Mouse (Mus musculus) Patski (cell line): ENCODE data around the gene Lsg1. TPM values are rescaled to one million over a fixed set of nuclear protein-coding genes. Genes with fewer than 3 reads are reported as not detected.

Experiments used
- ATAC-seq: fragments of 100-300 bp; one replicate; pipeline ENCODE4 v1.8.0; 2021
- CTCF ChIA-PET: fragments of 350-600 bp; sonication (Branson Sonifier 250); formaldehyde crosslinking; loops from one replicate; lab custom pipeline; 2022; ENCODE audit warnings: inconsistent platforms; lab: Charles Lee
- POLR2A ChIA-PET: fragments of 350-600 bp; sonication (Branson Sonifier 250); formaldehyde crosslinking; loops from one replicate; lab custom pipeline; 2022; ENCODE audit warnings: antibody characterized with exemption, inconsistent platforms; lab: Charles Lee
- DNase-seq: peaks from one replicate; pipeline ENCODE4 v3.0.0-alpha.2; 2011; ENCODE audit warnings: low read depth, low spot score
- H3K27me3 ChIP-seq: fragments of 371-371 bp; one replicate; pipeline ENCODE4 v1.5.1; 2021
- CTCF ChIP-seq: fragments of 100-300 bp; IDR thresholded peaks from one replicate; pipeline ENCODE4 v1.5.1; 2021
- in situ Hi-C: fragments of 300-500 bp; cut with MboI; formaldehyde crosslinking; loops from 3 replicates; pipeline ENCODE4 v1.11.1; 2018; ENCODE audit warnings: low pct_unique_long_range_greater_than_20kb, mixed read lengths
- polyA plus RNA-seq: library from polyadenylated mRNA; unstranded; gene quantifications from one replicate; pipeline ENCODE4 v1.2.3, GENCODE M21; 2021

Lsg1 gene
- polyA plus RNA-seq, 1 experiment from 2014 or later: 47.8 TPM

DNA sequence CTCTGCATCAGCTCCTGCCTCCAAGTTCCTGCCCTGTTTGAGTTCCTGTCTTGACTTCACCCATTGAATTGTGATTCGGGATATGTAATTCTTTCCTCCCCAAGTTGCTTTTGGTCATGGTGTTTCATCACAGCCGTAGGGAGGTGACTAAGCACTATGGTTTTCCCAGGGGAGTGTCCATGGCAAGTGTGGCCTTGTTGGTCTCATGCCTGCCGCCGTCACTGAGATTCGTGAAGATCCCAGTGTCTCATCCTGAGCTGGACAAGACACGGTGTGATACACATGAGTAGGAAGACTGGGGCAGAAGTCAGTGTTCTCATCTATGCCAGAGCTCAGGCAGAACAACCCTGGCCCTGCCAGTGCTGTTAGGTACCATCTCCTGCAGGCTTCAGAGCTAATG, 62.9 kb downstream of the Lsg1 start:
- TF ChIP-seq CTCF: no peak
- CTCF ChIA-PET: interaction anchor here (0.7 to 1.4 kb wide), 2 partner anchors 13 to 149 kb away, joined by 3 read pairs; no protein-coding TSS in a partner anchor
- ATAC-seq: no peak
- H3K27me3 ChIP-seq: no peaks in the 10 kb centered on the region
- POLR2A ChIA-PET: no interaction called here
- no peak for DNase-seq
- in situ Hi-C loops: loop anchor here (5.0 kb wide), 1 partner anchor 272 kb away; no protein-coding TSS in a partner anchor

DNA sequence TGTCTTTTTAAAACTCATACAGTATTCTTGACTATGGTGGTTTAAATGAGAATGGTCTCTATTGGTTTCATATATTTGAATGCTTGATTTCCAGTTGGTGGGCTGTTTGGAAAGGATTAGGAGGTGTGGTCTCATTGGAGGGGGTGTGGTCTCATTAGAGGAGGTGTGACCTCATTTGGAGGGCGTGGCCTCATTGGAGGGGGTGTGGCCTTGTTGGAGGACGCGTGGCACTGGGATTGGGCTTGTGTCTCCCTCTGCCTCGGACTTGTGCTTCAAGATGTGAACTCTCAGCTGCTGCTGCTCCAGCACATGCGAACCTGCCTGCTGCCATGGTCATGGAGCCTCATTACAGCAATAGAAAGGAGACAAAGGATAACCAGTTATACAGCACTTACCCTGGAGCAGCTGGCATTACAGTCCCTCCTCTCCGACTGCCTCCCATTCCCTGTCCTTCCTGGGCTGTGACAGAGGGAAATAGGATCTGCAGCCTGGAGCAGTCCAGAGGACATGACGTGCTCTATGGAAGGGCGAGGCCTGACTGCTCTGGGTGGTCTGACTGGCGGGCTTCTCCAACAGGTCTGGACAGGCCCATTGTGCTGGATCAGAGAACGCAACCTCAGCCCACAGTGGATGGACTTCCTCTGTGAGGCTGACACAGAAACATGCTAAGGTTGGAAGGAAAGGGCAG, 65.0 kb downstream of the Lsg1 start:
- DNase-seq (no peak), ATAC-seq (no peak)
- in situ Hi-C loops: loop anchor here (5.0 kb wide), 1 partner anchor 270 kb away; no protein-coding TSS in a partner anchor
- H3K27me3 ChIP-seq: no peaks in the 10 kb centered on the region
- ChIA-PET POLR2A (no interaction called here), CTCF (interaction anchor here (1.3 kb wide), 1 partner anchor 125 kb away, joined by 3 read pairs; no protein-coding TSS in a partner anchor)
- no peak for TF ChIP-seq CTCF

DNA sequence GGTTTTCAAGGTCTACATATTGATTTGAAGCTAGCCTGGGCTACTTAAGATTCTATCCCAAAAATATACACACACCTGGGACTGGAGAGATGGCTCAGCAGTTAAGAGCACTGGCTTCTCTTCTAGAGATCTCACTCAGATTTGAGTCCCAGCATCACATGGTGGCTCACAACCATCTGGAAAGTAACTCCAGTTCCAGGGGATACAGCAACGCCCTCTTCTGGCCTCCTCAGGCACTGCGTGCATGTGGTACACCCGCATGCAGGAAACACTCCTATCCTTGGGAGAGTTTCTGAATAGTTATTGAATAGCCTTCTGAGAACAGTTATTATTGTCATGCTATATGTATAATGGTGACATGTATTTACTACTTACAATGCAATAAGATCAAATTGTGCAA, 66.2 kb downstream of the Lsg1 start:
- DNase-seq: no peak
- ATAC-seq: no peak
- ChIA-PET POLR2A (interaction anchor here (0.6 kb wide), 1 partner anchor 663 kb away, joined by 4 read pairs; no protein-coding TSS in a partner anchor), CTCF (interaction anchor here (0.8 to 3.3 kb wide), 14 partner anchors 9 to 293 kb away, joined by 3 to 35 read pairs (median 3); no protein-coding TSS in a partner anchor)
- no peaks in the 10 kb centered on the region for H3K27me3 ChIP-seq
- in situ Hi-C loops: loop anchor here (5.0 kb wide), 1 partner anchor 269 kb away; no protein-coding TSS in a partner anchor
- TF ChIP-seq CTCF: no peak

DNA sequence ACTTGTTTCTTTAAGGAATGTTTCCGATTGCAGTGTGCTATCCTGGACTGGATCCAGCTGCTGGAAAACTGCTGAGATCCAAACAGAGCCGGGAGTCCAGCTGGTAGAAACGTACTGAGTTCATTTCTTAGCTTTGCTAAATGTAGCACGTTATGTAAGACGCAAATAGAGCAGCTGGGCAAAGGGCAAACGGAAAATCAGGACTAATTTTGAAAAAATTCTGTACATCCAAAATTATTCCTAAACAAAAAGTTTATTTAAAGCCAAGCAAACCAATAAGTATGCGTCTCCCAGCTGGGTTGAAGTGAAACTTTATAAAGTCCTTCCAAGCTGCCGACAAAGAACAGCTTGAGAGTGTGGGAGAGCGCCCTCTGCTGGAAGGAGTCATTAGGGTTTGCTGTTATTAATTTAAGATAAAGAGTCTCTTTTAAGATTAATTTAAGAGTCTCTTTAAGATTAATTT, 67.0 kb downstream of the Lsg1 start:
- ChIA-PET POLR2A (interaction anchor here (1.2 kb wide), 1 partner anchor 13 kb away, joined by 3 read pairs; no protein-coding TSS in a partner anchor), CTCF (interaction anchor here (0.9 to 3.3 kb wide), 18 partner anchors 8 to 266 kb away, joined by 3 to 35 read pairs (median 4); no protein-coding TSS in a partner anchor)
- TF ChIP-seq CTCF: no peak
- no peaks in the 10 kb centered on the region for H3K27me3 ChIP-seq
- DNase-seq: peak; percentile 67
- no peak for ATAC-seq
- in situ Hi-C loops: loop anchor here (5.0 kb wide), 1 partner anchor 268 kb away; no protein-coding TSS in a partner anchor

DNA sequence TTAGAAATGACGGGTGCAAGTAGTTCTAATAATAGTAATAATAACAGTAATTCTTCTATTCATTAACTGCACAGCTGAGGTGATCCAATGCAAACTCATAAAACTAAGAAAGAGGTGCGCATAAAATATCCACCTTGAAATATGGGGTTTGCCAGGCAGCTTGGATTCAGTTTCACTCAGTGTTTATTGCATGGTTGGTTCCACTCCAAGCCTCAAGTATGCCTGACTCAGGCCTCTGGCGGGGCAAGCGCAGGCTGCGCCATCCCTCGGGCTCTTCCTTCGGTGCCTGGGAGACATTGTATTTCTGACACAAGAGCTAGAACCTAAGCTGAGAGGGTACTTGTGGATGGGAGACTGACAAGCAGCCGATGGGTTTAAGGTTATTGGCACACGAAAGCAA, 68.8 kb downstream of the Lsg1 start:
- peak; percentile 92 for DNase-seq
- CTCF ChIA-PET: interaction anchor here (1.2 to 3.3 kb wide), 6 partner anchors 10 to 256 kb away, joined by 3 to 35 read pairs (median 7); no protein-coding TSS in a partner anchor

DNA sequence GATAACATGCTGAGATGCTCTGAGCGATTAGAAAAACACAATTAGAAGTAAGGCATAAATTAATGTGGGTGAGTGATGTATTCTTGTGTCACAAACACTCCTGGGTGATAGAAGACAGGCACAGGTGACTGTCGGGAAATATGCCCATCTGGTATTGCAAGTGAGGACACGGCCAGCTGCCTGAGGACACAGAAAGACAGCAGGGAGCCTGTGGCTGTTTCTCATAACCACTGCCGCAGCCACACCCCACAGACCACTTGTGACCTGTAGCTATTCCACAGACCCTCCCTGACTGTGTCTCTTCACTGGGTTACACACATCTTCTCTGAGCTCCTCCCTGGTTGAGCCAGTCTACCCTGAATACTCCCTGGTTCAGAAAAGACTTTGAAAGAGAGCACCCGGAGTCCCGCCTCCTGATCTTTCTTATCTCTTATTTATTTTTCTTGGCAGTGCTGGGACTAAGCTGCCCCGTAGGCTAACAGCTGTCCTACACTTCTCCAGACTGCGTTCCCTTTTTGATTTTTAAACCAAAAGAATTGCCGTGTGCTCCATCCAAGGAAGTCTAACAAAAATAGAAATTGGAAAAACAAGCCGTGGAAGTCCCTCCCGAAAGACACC, 69.6 kb downstream of the Lsg1 start:
- no peak for DNase-seq
- in situ Hi-C loops: loop anchor here (10.0 kb wide), 2 partner anchors 493 to 783 kb away; no protein-coding TSS in a partner anchor
- POLR2A ChIA-PET: interaction anchor here (1.0 kb wide), 1 partner anchor 14 kb away, joined by 5 read pairs; no protein-coding TSS in a partner anchor

More for the DNA sequence above, 68.8 kb downstream of the Lsg1 start:
- TF ChIP-seq CTCF: no peak
- POLR2A ChIA-PET: interaction anchor here (0.7 to 1.2 kb wide), 3 partner anchors 9 to 142 kb away, joined by 3 to 5 read pairs (median 3); no protein-coding TSS in a partner anchor
- ATAC-seq: peak; percentile 69
- in situ Hi-C loops: loop anchor here (10.0 kb wide), 2 partner anchors 494 to 784 kb away; no protein-coding TSS in a partner anchor
- H3K27me3 ChIP-seq: no peaks in the 10 kb centered on the region

DNA sequence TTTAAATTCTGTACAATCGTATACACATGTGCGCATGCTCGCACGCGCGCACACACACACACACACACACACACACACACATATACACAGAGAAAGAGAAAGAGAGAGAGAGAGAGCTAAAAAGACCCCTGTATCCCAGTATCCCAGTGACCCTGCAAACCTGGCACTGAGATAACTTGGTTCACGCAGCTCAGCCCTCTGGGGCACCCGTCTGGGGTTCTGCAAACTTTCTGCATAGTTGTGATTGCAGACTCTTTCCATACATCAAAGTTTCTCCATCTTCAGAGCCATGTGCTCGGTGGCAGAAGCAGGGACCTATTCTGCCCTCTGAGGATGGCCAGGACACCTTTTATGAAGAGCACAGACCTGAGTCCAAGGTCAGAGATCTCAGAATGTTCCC, 70.4 kb downstream of the Lsg1 start:
- H3K27me3 ChIP-seq: no peaks in the 10 kb centered on the region
- ATAC-seq (no peak), DNase-seq (no peak)
- in situ Hi-C loops: loop anchor here (10.0 kb wide), 2 partner anchors 492 to 782 kb away; no protein-coding TSS in a partner anchor
- CTCF ChIA-PET: interaction anchor here (1.0 kb wide), 1 partner anchor 9 kb away, joined by 3 read pairs; no protein-coding TSS in a partner anchor
- POLR2A ChIA-PET: no interaction called here
- no peak for TF ChIP-seq CTCF

More for the DNA sequence above, 69.6 kb downstream of the Lsg1 start:
- no peak for ATAC-seq
- H3K27me3 ChIP-seq: no peaks in the 10 kb centered on the region
- CTCF ChIA-PET: interaction anchor here (1.0 to 1.6 kb wide), 5 partner anchors 10 to 142 kb away, joined by 3 to 9 read pairs (median 3); no protein-coding TSS in a partner anchor
- TF ChIP-seq CTCF: no peak

DNA sequence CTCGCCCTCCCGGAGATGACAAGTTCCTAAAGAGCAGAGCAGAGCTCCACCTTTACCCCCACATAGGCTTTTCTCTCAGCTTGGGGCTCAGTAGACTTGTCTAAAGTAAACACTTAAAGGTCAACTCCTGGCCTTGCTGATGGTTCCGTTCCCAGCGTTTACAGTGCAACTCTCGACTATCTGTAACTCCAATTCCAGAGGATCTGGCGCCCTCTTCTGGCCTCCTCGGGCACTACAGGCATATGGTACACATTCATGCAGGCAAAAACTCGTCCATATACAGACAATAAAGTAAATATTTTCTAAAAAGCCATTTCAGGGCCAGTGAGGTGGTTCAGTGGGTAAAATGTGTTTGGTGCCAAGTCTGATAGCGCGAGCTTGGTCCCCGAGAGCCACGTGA, 72.0 kb downstream of the Lsg1 start:
- in situ Hi-C loops: loop anchor here (10.0 kb wide), 2 partner anchors 491 to 781 kb away; no protein-coding TSS in a partner anchor
- no peaks in the 10 kb centered on the region for H3K27me3 ChIP-seq
- CTCF ChIA-PET: interaction anchor here (1.1 to 1.9 kb wide), 5 partner anchors 12 to 263 kb away, joined by 3 to 5 read pairs (median 3); no protein-coding TSS in a partner anchor
- ATAC-seq: no peak
- no peak for TF ChIP-seq CTCF
- POLR2A ChIA-PET: no interaction called here
- DNase-seq: no peak

DNA sequence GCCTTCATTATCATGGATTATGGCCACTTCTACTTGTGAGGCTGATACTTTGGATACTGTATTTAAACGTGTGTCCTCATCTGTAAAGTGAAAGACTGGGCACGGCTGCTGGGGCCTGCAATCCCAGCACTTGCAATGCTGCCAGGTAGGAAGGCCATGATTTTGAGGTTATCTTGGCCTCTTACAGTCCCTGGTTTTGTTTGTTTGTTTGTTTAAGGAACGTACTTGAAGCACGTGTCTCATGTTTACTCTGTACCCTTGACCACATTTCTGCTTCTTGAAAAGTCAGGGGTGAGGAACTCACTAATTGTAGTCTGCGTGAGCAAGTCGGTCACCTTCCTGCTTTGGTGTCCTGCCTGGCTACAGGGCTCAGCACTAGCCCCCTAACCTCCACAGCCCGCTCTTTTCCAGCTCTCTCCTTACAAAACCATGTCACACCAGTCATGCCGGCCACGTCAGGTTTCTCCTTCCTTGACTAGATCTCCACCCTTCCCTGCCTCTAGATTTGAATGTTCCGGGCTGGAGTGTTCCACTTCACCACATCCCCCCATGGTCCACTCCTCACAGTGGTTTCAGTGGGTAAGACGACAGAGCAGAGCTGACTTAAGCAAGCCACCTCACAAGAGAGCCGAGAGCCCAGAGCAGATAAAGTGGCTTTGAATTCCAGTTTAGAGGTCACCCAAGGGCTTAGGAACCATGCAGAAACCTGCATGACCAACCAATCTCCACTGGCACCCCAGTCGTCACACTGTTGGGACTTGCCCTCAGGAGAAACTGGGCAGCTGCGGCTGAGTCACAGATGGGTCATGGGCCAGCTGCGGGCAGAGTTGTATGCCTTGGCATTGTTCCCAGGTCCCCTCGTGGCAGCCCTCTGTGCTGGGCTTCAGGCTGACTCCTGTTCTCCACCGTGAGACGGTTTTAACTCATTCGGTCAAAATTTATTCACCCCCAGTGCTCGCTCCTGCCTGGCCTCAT, 74.1 kb downstream of the Lsg1 start:
- no peaks in the 10 kb centered on the region for H3K27me3 ChIP-seq
- ChIA-PET CTCF (interaction anchor here (1.2 to 2.0 kb wide), 4 partner anchors 7 to 256 kb away, joined by 3 to 6 read pairs (median 6); no protein-coding TSS in a partner anchor), POLR2A (interaction anchor here (0.9 to 1.4 kb wide), 4 partner anchors 9 to 127 kb away, joined by 3 to 6 read pairs (median 3); no protein-coding TSS in a partner anchor)
- DNase-seq (peak; percentile 98), ATAC-seq (peak; percentile 71)
- in situ Hi-C loops: loop anchor here (5.0 to 10.0 kb wide), 3 partner anchors 136 to 779 kb away; no protein-coding TSS in a partner anchor
- no peak for TF ChIP-seq CTCF
